Mouse (Mus musculus) MEL (cell line): ENCODE results near the gene Mtrr. TPM values are rescaled to one million over a fixed set of nuclear protein-coding genes. Genes with fewer than 3 reads are reported as not detected.

Source experiments
- polyA plus RNA-seq, 2 experiments: library from polyadenylated mRNA; stranded (reverse) in 1 of 2; unstranded in 1 of 2; fragments of >175 nt in 1 of 2; fragments of >200 nt in 1 of 2; gene quantifications; 2 replicates each; pipeline versions ENCODE4 v1.2.1 to v1.2.4; 2012; ENCODE audit warnings: low replicate concordance in 2 of 2, low read depth in 1 of 2; ENCODE audit not compliant: insufficient read length in 2 of 2, insufficient read depth in 1 of 2, missing spikeins in 1 of 2
- total RNA-seq: library from RNA; depleted of rRNA; stranded (reverse); fragments of 300-350 nt; gene quantifications from 2 replicates; pipeline ENCODE4 v1.2.3, GENCODE M21; 2012; rRNA removed

Gene Mtrr
- total and polyA plus RNA-seq, 3 experiments, result 18.0 to 20.8 TPM; not detected in 1

Other genes starting within 250 kb of the Mtrr start
- 16.7 and 18.8 TPM in 2 replicates for gene Fastkd3, start 85 bp upstream of the Mtrr start, total RNA-seq
- gene Fastkd3, start 85 bp upstream of the Mtrr start, polyA plus RNA-seq, result 10 to 100 TPM in 1 of 2 experiments, not detected in 1; 21.5 TPM
- not detected in 2 replicates for gene 1700001L19Rik, start 15.3 kb upstream of the Mtrr start, total RNA-seq
- not detected for gene 1700001L19Rik, start 15.3 kb upstream of the Mtrr start, polyA plus RNA-seq